Mouse (Mus musculus): ENCODE measurements at regions not wholly inside any gene's neighbourhood (a gene's known extent, or its start where the extent isn't known, plus 50 kb on each side); places are given as distances from the start of the nearest gene placed in this dataset.

GRCm38 (mm10) chr5:118879808-118880478 is 319.5 kb downstream of the Med13l start:
- DNase-seq (ENCODE audit: low spot score in 2 of 2), result peak; percentile 83 to 85

DNA sequence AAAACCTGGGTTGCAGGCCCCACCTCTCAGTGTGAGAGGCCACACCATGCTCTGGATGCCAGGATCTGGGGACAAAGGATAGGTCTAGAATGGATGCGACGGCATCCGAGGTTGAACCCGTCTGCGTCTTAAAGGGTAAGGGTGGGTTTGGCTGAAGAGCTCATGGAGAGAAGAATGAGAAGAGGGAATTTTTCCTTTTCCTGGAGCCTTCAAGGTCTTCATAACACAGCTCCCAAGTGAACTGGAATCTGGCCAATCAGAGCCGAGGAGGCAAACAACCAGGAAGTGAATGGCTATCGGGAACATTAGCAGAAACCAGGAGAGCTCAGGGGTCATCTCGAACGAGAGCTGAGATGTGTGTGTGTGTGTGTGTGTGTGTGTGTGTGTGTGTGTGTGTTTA is 320.1 kb downstream of the Med13l start:
- no peak for DNase-seq (ENCODE audit: low spot score in 2 of 2)

GRCm38 (mm10) chr5:118881886-118882285 is 321.4 kb downstream of the Med13l start:
- no peak for DNase-seq (ENCODE audit: low spot score in 2 of 2)

- no peak for DNase-seq (ENCODE audit: low spot score in 2 of 2)
These were observed 327.7 kb downstream of the Med13l start for GRCm38 (mm10) chr5:118888131-118888530.

- DNase-seq (ENCODE audit: low spot score in 2 of 2), result peak; percentile 57 to 62
These were observed 330.7 kb downstream of the Med13l start for GRCm38 (mm10) chr5:118891131-118891530.

DNA sequence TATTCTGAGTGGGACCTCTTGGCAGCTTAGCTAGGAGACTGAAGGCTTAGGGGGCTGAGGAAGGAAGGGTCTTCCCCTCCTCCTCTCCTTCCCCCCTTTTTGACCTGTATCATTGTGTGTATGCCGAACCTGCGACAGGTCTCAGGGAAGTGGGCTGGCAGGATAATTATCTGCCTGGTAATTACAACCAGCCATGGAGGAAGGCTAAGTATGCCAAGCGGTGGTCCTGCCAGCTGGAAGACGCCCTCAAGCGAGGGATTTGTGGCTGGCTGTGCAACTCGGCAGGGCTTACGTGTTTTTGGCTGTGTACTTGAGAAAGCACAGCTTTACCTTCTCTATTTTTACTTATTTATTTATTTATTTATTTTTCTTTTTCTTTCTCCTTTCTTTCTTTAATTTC is 347.7 kb downstream of the Med13l start:
- peak in 1 of 2 experiments; percentile 18 for DNase-seq (ENCODE audit: low spot score in 2 of 2)

GRCm38 (mm10) chr5:118909756-118910155 is 349.3 kb downstream of the Med13l start:
- DNase-seq (ENCODE audit: low spot score in 2 of 2), result no peak

GRCm38 (mm10) chr5:118914191-118914750 is 353.8 kb downstream of the Med13l start:
- DNase-seq (ENCODE audit: low spot score in 2 of 2), result no peak

DNA sequence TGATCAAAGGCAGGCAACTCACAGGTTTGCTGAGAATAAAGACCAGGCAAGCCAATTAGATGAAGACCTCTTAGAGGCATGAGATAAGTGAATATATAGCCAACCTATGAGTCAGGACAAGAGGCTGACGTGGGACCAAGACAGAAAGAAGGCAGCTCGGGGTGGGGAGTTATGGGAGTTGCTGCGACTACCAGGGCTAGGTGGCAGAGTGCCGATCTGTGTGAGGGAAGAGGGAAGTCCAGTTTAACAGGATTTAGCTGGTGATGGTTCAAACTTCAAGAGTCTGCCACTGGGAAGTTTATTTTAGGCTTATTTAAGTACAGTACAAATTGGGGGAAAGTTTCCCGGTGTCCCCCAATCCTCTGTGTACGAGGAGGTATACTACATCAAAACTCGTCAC is 362.9 kb downstream of the Med13l start:
- no peak for DNase-seq (ENCODE audit: low spot score in 2 of 2)

DNA sequence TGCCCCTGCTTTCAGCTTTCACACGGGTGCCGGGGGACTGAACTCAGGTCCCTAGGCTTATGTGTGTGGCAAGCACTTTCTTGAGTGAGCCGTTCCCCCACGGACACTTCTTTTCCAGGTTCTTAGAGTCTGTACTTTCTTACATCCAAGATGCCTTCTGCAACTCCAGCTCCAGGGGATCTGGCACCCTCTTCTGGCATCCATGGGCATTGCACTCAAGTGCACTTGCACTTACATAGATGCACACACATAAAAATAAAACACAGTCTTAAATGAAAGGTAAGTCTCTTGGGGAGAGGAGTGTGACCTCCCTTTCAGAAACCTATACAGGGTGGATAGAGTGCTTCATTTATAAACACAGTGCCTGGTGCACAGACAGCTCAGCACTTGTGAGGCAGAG is 368.6 kb downstream of the Med13l start:
- no peak for DNase-seq (ENCODE audit: low spot score in 2 of 2)

GRCm38 (mm10) chr5:118929990-118930501 is 369.6 kb downstream of the Med13l start:
- no peak for DNase-seq (ENCODE audit: low spot score in 2 of 2)

- DNase-seq (ENCODE audit: low spot score in 2 of 2), result no peak
These were observed 379.0 kb downstream of the Med13l start for GRCm38 (mm10) chr5:118939336-118940039.

GRCm38 (mm10) chr5:118944256-118944655 is 383.8 kb downstream of the Med13l start:
- DNase-seq (ENCODE audit: low spot score in 2 of 2), result no peak

DNA sequence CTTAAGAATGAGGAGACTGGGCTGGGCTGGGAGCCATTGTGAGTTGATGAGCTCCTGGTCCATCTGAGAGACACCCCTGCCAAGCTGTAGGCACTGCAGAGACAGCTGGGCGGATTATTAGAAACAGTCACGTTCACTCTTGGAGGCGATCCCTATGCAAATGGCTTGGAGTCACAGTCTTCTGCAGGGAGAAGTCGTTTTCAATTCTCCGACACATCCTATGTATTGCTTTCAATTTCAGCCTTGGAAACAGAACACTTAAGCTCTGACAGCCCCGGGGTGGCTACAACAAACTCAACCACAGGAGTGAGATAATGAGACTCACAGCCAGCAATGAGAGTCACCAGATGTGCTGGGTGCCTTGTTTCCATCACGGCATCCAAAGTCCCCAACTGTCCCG is 385.6 kb downstream of the Med13l start:
- peak in 1 of 2 experiments; percentile 34 for DNase-seq (ENCODE audit: low spot score in 2 of 2)

- no peak for DNase-seq (ENCODE audit: low spot score in 2 of 2)
These were observed 386.5 kb downstream of the Med13l start for GRCm38 (mm10) chr5:118946994-118947393.

DNA sequence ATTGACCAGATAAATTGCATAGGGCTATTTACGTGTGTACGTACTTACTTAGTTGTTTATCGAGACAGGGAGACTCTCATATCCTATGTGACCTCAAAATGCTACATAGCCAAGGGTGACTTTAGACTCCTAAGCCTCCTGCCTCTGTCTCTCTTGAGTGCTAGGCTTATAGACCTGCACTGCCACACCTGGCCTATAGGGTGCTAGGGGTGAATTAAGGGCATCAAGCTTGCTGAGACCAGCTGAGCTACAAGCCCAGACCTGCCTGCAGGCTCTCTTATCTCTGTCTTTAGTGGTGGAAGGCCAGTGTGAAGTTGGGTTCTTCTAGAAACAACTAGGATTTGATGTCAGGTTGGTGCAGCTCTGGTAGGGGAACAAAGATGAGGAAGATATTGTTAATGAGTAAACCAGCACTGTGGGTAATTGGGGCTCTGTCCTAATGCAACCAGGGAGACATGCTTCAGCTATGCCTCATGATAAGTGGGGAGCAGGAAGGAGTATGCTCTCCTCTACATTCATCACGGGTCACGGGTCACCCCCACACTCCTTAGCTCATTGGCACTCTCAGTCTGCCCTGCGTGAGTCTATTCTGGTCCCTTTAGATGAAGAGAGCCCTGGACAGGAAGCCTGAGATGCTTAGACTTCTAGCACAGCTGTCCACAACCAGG is 387.8 kb downstream of the Med13l start:
- no peak for DNase-seq (ENCODE audit: low spot score in 2 of 2)

GRCm38 (mm10) chr5:118951067-118951466 is 390.6 kb downstream of the Med13l start:
- no peak for DNase-seq (ENCODE audit: low spot score in 2 of 2)

DNA sequence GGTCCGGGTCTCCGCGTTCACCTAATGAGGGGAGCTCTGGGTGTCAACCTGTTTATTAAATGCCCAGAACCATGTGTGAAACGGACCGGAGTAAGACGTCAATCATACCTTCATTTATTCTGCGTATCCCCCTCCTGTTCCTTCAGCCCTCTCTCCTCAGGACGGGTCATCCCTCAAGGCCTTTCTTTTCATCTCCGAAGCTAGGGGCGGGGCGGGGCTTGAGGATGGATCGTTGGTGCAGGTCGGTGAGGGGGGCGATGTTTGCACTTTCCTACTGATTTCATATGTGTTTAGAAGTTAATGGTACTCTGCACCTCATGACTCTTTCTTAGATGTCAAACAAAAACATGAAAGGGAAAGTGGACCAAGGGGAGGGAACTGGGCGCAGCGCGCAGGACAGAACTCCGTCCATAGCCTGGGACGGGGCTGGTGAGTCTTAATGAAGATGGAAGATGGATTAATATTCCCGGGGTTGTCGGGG is 400.1 kb downstream of the Med13l start:
- DNase-seq (ENCODE audit: low spot score in 2 of 2), result no peak

DNA sequence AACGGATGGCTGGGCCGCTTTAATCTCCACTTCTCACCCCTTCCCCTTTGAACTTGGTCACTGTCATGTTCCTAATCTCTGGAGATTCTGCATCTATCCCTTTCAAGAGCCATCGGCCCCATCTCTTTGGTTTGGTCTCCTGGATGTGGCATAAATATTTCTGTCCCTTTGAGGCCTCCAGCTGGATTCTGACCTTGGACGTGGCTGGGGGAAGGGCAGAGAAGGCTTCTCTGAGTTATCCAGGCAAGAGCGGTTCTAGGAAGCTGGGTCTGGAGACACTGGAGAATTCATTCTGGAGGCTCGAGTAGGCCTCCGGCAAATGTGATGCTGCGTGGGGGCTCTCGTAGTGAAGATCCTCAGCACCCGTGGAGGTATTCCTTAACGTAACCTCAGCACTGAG is 400.6 kb downstream of the Med13l start:
- DNase-seq (ENCODE audit: low spot score in 2 of 2), result no peak

- no peak for DNase-seq (ENCODE audit: low spot score in 2 of 2)
These were observed 401.7 kb downstream of the Med13l start for GRCm38 (mm10) chr5:118962152-118962551.

DNA sequence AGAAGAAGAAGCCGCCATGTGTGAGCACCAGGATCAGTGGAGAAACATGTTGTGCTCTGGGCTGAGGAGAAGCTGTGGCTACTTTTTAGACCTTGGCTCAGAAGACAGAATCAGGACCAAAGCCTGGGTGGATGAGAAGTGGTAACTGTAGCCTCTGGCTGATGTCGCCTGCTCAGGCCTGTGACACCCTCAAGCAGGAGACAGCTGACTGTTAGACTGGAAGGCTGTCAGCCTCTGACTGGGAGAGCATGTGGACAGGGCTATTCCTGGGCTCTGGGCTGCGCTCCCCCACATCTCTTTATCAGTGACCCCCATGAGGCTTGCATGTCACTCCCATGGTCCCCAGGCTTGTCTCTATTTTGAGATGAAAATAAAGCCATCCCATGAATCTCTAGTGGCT is 402.5 kb downstream of the Med13l start:
- no peak for DNase-seq (ENCODE audit: low spot score in 2 of 2)

GRCm38 (mm10) chr5:118966901-118967300 is 406.4 kb downstream of the Med13l start:
- no peak for DNase-seq (ENCODE audit: low spot score in 2 of 2)
